ENCODE assay signal across 28 mouse cellular contexts in genomic region chr9:66173316-66173855, GRCm38 (mm10). TPM values are rescaled to one million over a fixed set of nuclear protein-coding genes. Genes with fewer than 3 reads are reported as not detected.
DNase-seq lines count a peak whose midpoint lies in the region; ATAC-seq lines count a peak whose summit lies in the region.
"Had no signal": no experiment of that assay in that cellular context is flagged by ENCODE, and none has a peak within 500 bp of the region (broad histone marks: within the 10 kb centered on the region; RNA-seq: fewer than 3 reads in every experiment).

No protein-coding gene starts in this region.

- peak overlapping the region; percentile 58; the same call in 1 of the 2 replicates for H3K27ac ChIP-seq in liver, embryonic 13.5 days
- H3K27ac ChIP-seq in liver, embryonic 12.5 days, result no peak overlapping the region
- H3K27ac ChIP-seq in midbrain, embryonic 10.5 days (replicated peaks), result peak overlapping the region; percentile 25; the same call in 1 of the 2 replicates
- no peak overlapping the region for H3K27ac ChIP-seq in midbrain, embryonic 13.5 days
- H3K27ac ChIP-seq: embryonic facial prominence, embryonic 10.5 days; embryonic facial prominence, embryonic 13.5 days; forebrain, embryonic 12.5 days; forebrain, embryonic 15.5 days; heart, adult 2 months; heart, embryonic 10.5 days; heart, embryonic 13.5 days; hindbrain, embryonic 14.5 days; hindbrain, postnatal 0 days had no signal

- H3K27me3 ChIP-seq in liver, embryonic 13.5 days, result no peaks in the 10 kb centered on the region
- no peaks in the 10 kb centered on the region for H3K27me3 ChIP-seq in liver, embryonic 12.5 days (replicated peaks)
- H3K27me3 ChIP-seq in midbrain, embryonic 10.5 days (ENCODE audit: low read depth, poor library complexity, severe bottlenecking), result no peaks in the 10 kb centered on the region
- no peaks in the 10 kb centered on the region for H3K27me3 ChIP-seq in midbrain, embryonic 13.5 days
- H3K27me3 ChIP-seq: CH12.LX; embryonic facial prominence, embryonic 13.5 days; forebrain, embryonic 12.5 days; forebrain, embryonic 15.5 days; heart, embryonic 13.5 days; Patski had no signal

- H3K4me1 ChIP-seq in liver, embryonic 13.5 days (replicated peaks), result peaks cover 58% of the 10 kb centered on the region
- peaks cover 57% of the 10 kb centered on the region for H3K4me1 ChIP-seq in liver, embryonic 12.5 days
- H3K4me1 ChIP-seq in midbrain, embryonic 10.5 days, result peaks cover 50% of the 10 kb centered on the region
- H3K4me1 ChIP-seq in midbrain, embryonic 13.5 days (replicated peaks), result peaks cover 17% of the 10 kb centered on the region

- no peak overlapping the region for H3K4me3 ChIP-seq in liver, embryonic 13.5 days (replicated peaks)
- H3K4me3 ChIP-seq in liver, embryonic 12.5 days, result no peak overlapping the region
- no peak overlapping the region for H3K4me3 ChIP-seq in midbrain, embryonic 10.5 days
- H3K4me3 ChIP-seq in midbrain, embryonic 13.5 days (replicated peaks), result no peak overlapping the region
- H3K4me3 ChIP-seq: embryonic facial prominence, embryonic 10.5 days; embryonic facial prominence, embryonic 13.5 days; erythroblast, embryonic 14.5 days; forebrain, embryonic 12.5 days; forebrain, embryonic 15.5 days; heart, adult 2 months; heart, embryonic 10.5 days; heart, embryonic 13.5 days had no signal

- ATAC-seq in liver, embryonic 13.5 days (ENCODE audit: low read depth), result no peak
- ATAC-seq in liver, embryonic 12.5 days, result no peak
- no peak for ATAC-seq in midbrain, embryonic 13.5 days
- ATAC-seq: forebrain, embryonic 15.5 days; hindbrain, postnatal 0 days; Patski had no signal

- H3K4me2 ChIP-seq in liver, embryonic 13.5 days, result no peak overlapping the region
- H3K4me2 ChIP-seq in liver, embryonic 12.5 days, result no peak overlapping the region
- no peak overlapping the region for H3K4me2 ChIP-seq in midbrain, embryonic 13.5 days (replicated peaks)
- H3K4me2 ChIP-seq: embryonic facial prominence, embryonic 13.5 days; forebrain, embryonic 12.5 days; forebrain, embryonic 15.5 days; heart, embryonic 13.5 days; hindbrain, embryonic 14.5 days had no signal

- WGBS in liver, embryonic 13.5 days (ENCODE audit: insufficient replicate concordance), result 89% methylated on average over 5 of the region's 5 CpGs
- 87% methylated on average over 5 of the region's 5 CpGs for WGBS in liver, embryonic 12.5 days (ENCODE audit: insufficient replicate concordance)
- 94% methylated on average over 5 of the region's 5 CpGs for WGBS in midbrain, embryonic 10.5 days
- WGBS in midbrain, embryonic 13.5 days, result 95% methylated on average over 5 of the region's 5 CpGs

- H3K36me3 ChIP-seq in liver, embryonic 13.5 days, result peaks cover 9% of the 10 kb centered on the region; the same call in 1 of the 2 replicates
- no peaks in the 10 kb centered on the region for H3K36me3 ChIP-seq in liver, embryonic 12.5 days
- no peaks in the 10 kb centered on the region for H3K36me3 ChIP-seq in midbrain, embryonic 10.5 days
- H3K36me3 ChIP-seq in midbrain, embryonic 13.5 days, result no peaks in the 10 kb centered on the region
- H3K36me3 ChIP-seq: embryonic facial prominence, embryonic 10.5 days; embryonic facial prominence, embryonic 13.5 days; forebrain, embryonic 12.5 days; forebrain, embryonic 15.5 days; heart, embryonic 10.5 days; heart, embryonic 13.5 days had no signal

- H3K9ac ChIP-seq in liver, embryonic 13.5 days, result no peak overlapping the region
- H3K9ac ChIP-seq in liver, embryonic 12.5 days, result no peak overlapping the region
- no peak overlapping the region for H3K9ac ChIP-seq in midbrain, embryonic 13.5 days (replicated peaks)
- H3K9ac ChIP-seq: embryonic facial prominence, embryonic 13.5 days; forebrain, embryonic 12.5 days; forebrain, embryonic 15.5 days; heart, embryonic 13.5 days; hindbrain, embryonic 14.5 days had no signal

- H3K9me3 ChIP-seq in liver, embryonic 13.5 days (replicated peaks), result no peaks in the 10 kb centered on the region
- H3K9me3 ChIP-seq in liver, embryonic 12.5 days (replicated peaks), result no peaks in the 10 kb centered on the region
- no peaks in the 10 kb centered on the region for H3K9me3 ChIP-seq in midbrain, embryonic 10.5 days (replicated peaks)
- no peaks in the 10 kb centered on the region for H3K9me3 ChIP-seq in midbrain, embryonic 13.5 days
- H3K9me3 ChIP-seq: embryonic facial prominence, embryonic 10.5 days; embryonic facial prominence, embryonic 13.5 days; forebrain, embryonic 12.5 days; forebrain, embryonic 15.5 days; heart, embryonic 10.5 days; heart, embryonic 13.5 days had no signal

- no peak for DNase-seq in liver, embryonic 13.5 days
- DNase-seq in midbrain, embryonic 10.5 days (ENCODE audit: low spot score), result no peak
- DNase-seq in 3T3-L1 (ENCODE audit: low read depth, low spot score), result peak; percentile 14
- no peak for DNase-seq in heart, adult 11 months
- DNase-seq: adrenal gland, postnatal 25 days; B cell, adult 2 months; cerebellum, adult 11-12 months; cerebellum, adult 8-10 months; cerebellum, postnatal 10 days; cerebellum, postnatal 36 days; embryo, embryonic 11 days; gastrocnemius, postnatal 25 days; heart, adult 2 months; heart, postnatal 14 days; heart, postnatal 4 days had no signal

RNA-seq across cellular contexts. Expression of gene Dapk2, which starts 15.4 kb away (rescaled TPM):
- polyA plus RNA-seq in liver, embryonic 13.5 days (2015; fragmentation: Nextera tagmentation; extraction: Ambion mirVana), result 20.5 and 23.8 TPM in 2 replicates
- polyA plus RNA-seq in liver, embryonic 12.5 days (2016; fragmentation: Nextera tagmentation; extraction: Ambion mirVana), result 12.3 and 16.4 TPM in 2 replicates
- 6.3 TPM in 2 replicates for polyA plus RNA-seq in midbrain, embryonic 10.5 days (2016; fragmentation: Nextera tagmentation; extraction: Ambion mirVana)
- polyA plus RNA-seq in midbrain, embryonic 13.5 days (2015; fragmentation: Nextera tagmentation; extraction: Ambion mirVana), result 1.4 and 2.4 TPM in 2 replicates

RNA-seq across cellular contexts. Expression of gene Ciao2a, which starts 47.0 kb away (rescaled TPM):
- 196 and 222 TPM in 2 replicates for polyA plus RNA-seq in liver, embryonic 13.5 days (2015; fragmentation: Nextera tagmentation; extraction: Ambion mirVana)
- polyA plus RNA-seq in liver, embryonic 12.5 days (2016; fragmentation: Nextera tagmentation; extraction: Ambion mirVana), result 199 TPM in 2 replicates
- polyA plus RNA-seq in midbrain, embryonic 10.5 days (2016; fragmentation: Nextera tagmentation; extraction: Ambion mirVana), result 150 and 156 TPM in 2 replicates
- 102 and 104 TPM in 2 replicates for polyA plus RNA-seq in midbrain, embryonic 13.5 days (2015; fragmentation: Nextera tagmentation; extraction: Ambion mirVana)

RNA-seq across cellular contexts. Expression of gene Snx1, which starts 47.0 kb away (rescaled TPM):
- polyA plus RNA-seq in liver, embryonic 13.5 days (2015; fragmentation: Nextera tagmentation; extraction: Ambion mirVana), result 79.7 and 94.6 TPM in 2 replicates
- polyA plus RNA-seq in liver, embryonic 12.5 days (2016; fragmentation: Nextera tagmentation; extraction: Ambion mirVana), result 89.6 and 95.1 TPM in 2 replicates
- 138 and 142 TPM in 2 replicates for polyA plus RNA-seq in midbrain, embryonic 10.5 days (2016; fragmentation: Nextera tagmentation; extraction: Ambion mirVana)
- polyA plus RNA-seq in midbrain, embryonic 13.5 days (2015; fragmentation: Nextera tagmentation; extraction: Ambion mirVana), result 101 and 104 TPM in 2 replicates

Comparison
In these comparisons a context has a peak if more than half of its experiments do, and no peak if none do; other contexts are left out.
1. H3K27ac ChIP-seq: peak in liver, embryonic 13.5 days (single experiment) and midbrain, embryonic 10.5 days (single experiment); none in liver, embryonic 12.5 days (single experiment) and midbrain, embryonic 13.5 days (single experiment).